Mouse (Mus musculus) frontal cortex, postnatal 10 days (tissue): ENCODE measurements around the gene Foxk2.
"Not testable (repeated sequence)": the region's sequence is repeated elsewhere in the genome, so short reads cannot be mapped to it uniquely, and the experiment has no call there.

Source experiments
- DNase-seq, 2 experiments: peaks; one replicate each; pipeline ENCODE4 v3.0.0; 2022; ENCODE audit warnings: low spot score in 2 of 2, mixed read lengths in 1 of 2

Gene Foxk2

GRCm38 (mm10) chr11:121278011-121278410 is 18.2 kb downstream of the Foxk2 start:
- no peak for DNase-seq

GRCm38 (mm10) chr11:121282911-121283310 is 23.1 kb downstream of the Foxk2 start:
- DNase-seq = no peak

GRCm38 (mm10) chr11:121289859-121290258 is 30.1 kb downstream of the Foxk2 start:
- DNase-seq = no peak

- no peak for DNase-seq
Measured at GRCm38 (mm10) chr11:121294771-121295170, 35.0 kb downstream of the Foxk2 start.

- DNase-seq = no peak
Measured at GRCm38 (mm10) chr11:121298493-121298892, 38.7 kb downstream of the Foxk2 start.

- no peak for DNase-seq
Measured at GRCm38 (mm10) chr11:121300265-121300664, 40.5 kb downstream of the Foxk2 start.

GRCm38 (mm10) chr11:121305371-121305770 is 45.6 kb downstream of the Foxk2 start:
- no peak for DNase-seq

- no peak for DNase-seq
Measured at GRCm38 (mm10) chr11:121306608-121307007, 46.8 kb downstream of the Foxk2 start.

GRCm38 (mm10) chr11:121307712-121308111 is 47.9 kb downstream of the Foxk2 start:
- not testable (repeated sequence) for DNase-seq

- DNase-seq = no peak
Measured at GRCm38 (mm10) chr11:121326034-121326433, 66.2 kb downstream of the Foxk2 start.

- DNase-seq = no peak
Measured at GRCm38 (mm10) chr11:121326681-121327080, 66.9 kb downstream of the Foxk2 start.

- DNase-seq = no peak
Measured at GRCm38 (mm10) chr11:121328206-121328605, 68.4 kb downstream of the Foxk2 start.

- DNase-seq = no peak
Measured at GRCm38 (mm10) chr11:121328619-121329018, 68.8 kb downstream of the Foxk2 start.

- DNase-seq = no peak
Measured at GRCm38 (mm10) chr11:121331641-121332040, 71.9 kb downstream of the Foxk2 start.

- DNase-seq = no peak
Measured at GRCm38 (mm10) chr11:121339647-121340046, 79.9 kb downstream of the Foxk2 start.

GRCm38 (mm10) chr11:121340287-121340686 is 80.5 kb downstream of the Foxk2 start:
- no peak for DNase-seq

GRCm38 (mm10) chr11:121342423-121342822 is 82.6 kb downstream of the Foxk2 start:
- DNase-seq = not testable (repeated sequence)

GRCm38 (mm10) chr11:121347036-121347435 is 87.2 kb downstream of the Foxk2 start:
- DNase-seq = no peak

- DNase-seq = no peak
Measured at GRCm38 (mm10) chr11:121348166-121348565, 88.4 kb downstream of the Foxk2 start.

- not testable (repeated sequence) for DNase-seq
Measured at GRCm38 (mm10) chr11:121348727-121349126, 88.9 kb downstream of the Foxk2 start.

GRCm38 (mm10) chr11:121353326-121354090 is 93.7 kb downstream of the Foxk2 start:
- DNase-seq = peak in 1 of 2 experiments; percentile 38

GRCm38 (mm10) chr11:121354091-121354707 is 94.4 kb downstream of the Foxk2 start, which contains the start of gene Wdr45b:
TSS of gene Wdr45b (minus strand) at chr11:121354445.
- peak; percentile 96 to 99 for DNase-seq
